Mouse (Mus musculus) liver, embryonic 14.5 days (tissue): ENCODE results near the gene Dnah8. TPM values are rescaled to one million over a fixed set of nuclear protein-coding genes. Genes with fewer than 3 reads are reported as not detected.

Source experiments
- ATAC-seq: fragments of 200-750 bp; cut with Nextera tagmentation; 2 replicates; pipeline ENCODE4 v1.8.0; 2017; ENCODE audit warnings: moderate number of reproducible peaks, mild to moderate bottlenecking, moderate library complexity; ENCODE audit not compliant: insufficient read depth
- DNase-seq, 3 experiments: peaks; one replicate each; pipeline ENCODE4 v3.0.0-alpha.2; 2012 to 2013; ENCODE audit warnings: low read depth in 3 of 3, low spot score in 3 of 3
- H3K27ac ChIP-seq: fragments of 300-500 bp; sonication (generic); 2 replicates; pipeline ENCODE4 v1.5.1; 2014; ENCODE audit warnings: moderate library complexity, mild to moderate bottlenecking, control low read depth, inconsistent platforms
- H3K27me3 ChIP-seq: fragments of 300-500 bp; sonication (generic); 2 replicates; pipeline ENCODE4 v1.6.1; 2014; ENCODE audit warnings: mild to moderate bottlenecking, low read length, moderate library complexity; ENCODE audit not compliant: control insufficient read depth, insufficient read depth
- H3K36me3 ChIP-seq: fragments of 300-500 bp; sonication (generic); replicated peaks from 2 replicates; pipeline ENCODE4 v1.6.1; 2014; ENCODE audit warnings: low read depth; ENCODE audit not compliant: control insufficient read depth, insufficient read depth
- H3K4me1 ChIP-seq, 2 experiments: fragments of 200-500 bp in 1 of 2; fragments of 300-500 bp in 1 of 2; sonication (generic) in 1 of 2; replicated peaks; 2 replicates each; pipeline ENCODE4 v1.6.1; 2012 to 2014; ENCODE audit warnings: antibody characterized with exemption in 1 of 2, inconsistent platforms in 1 of 2, low read length in 1 of 2; ENCODE audit not compliant: control insufficient read depth in 2 of 2, insufficient read depth in 2 of 2
- H3K4me2 ChIP-seq: fragments of 300-500 bp; sonication (generic); 2 replicates; pipeline ENCODE4 v1.6.1; 2014; ENCODE audit warnings: low read depth, mild to moderate bottlenecking, control low read depth, moderate library complexity
- H3K4me3 ChIP-seq, 2 experiments: fragments of 200-500 bp in 1 of 2; fragments of 300-500 bp in 1 of 2; sonication (generic) in 1 of 2; 2 replicates each; pipeline ENCODE4 v1.5.1; 2012 to 2014; ENCODE audit warnings: low read depth in 2 of 2, low read length in 2 of 2, mild to moderate bottlenecking in 2 of 2, control low read depth in 1 of 2, inconsistent platforms in 1 of 2, moderate library complexity in 1 of 2; ENCODE audit not compliant: insufficient read depth in 1 of 2
- H3K9ac ChIP-seq: fragments of 300-500 bp; sonication (generic); replicated peaks from 2 replicates; pipeline ENCODE4 v1.6.1; 2014; ENCODE audit warnings: mild to moderate bottlenecking, control low read depth, moderate library complexity
- H3K9me3 ChIP-seq: fragments of 300-500 bp; sonication (generic); 2 replicates; pipeline ENCODE4 v1.6.1; 2016; ENCODE audit warnings: low read length, mixed read lengths; ENCODE audit not compliant: control insufficient read depth
- CTCF ChIP-seq: IDR thresholded peaks from 2 replicates; pipeline ENCODE4 v1.5.1; 2016; ENCODE audit warnings: antibody characterized with exemption, low read depth, control low read depth
- EP300 ChIP-seq: IDR thresholded peaks from 2 replicates; pipeline ENCODE4 v1.6.1; 2016; ENCODE audit warnings: antibody characterized with exemption, low read depth
- WGBS: fragments of 180-500 bp; shearing (Covaris S2); extraction: QIAGEN DNeasy Blood & Tissue Kit; methylation state at CpG from one replicate; pipeline ENCODE4 v1.1.7; 2014; ENCODE audit not compliant: insufficient replicate concordance; 5-methylcytosine and 5-hydroxymethylcytosine counted together
- polyA plus RNA-seq, 2 experiments: library from polyadenylated mRNA; depleted of rRNA in 1 of 2; stranded (reverse) in 1 of 2; unstranded in 1 of 2; fragments of >200 nt; fragmentation: Nextera tagmentation in 1 of 2; extraction: Ambion mirVana in 1 of 2; gene quantifications; 2 replicates each; pipeline versions ENCODE4 v1.2.1 to v1.2.3; 2012 to 2014

Dnah8 gene
- polyA plus RNA-seq, 2 experiments = 0.83 to 1.8 TPM

DNA sequence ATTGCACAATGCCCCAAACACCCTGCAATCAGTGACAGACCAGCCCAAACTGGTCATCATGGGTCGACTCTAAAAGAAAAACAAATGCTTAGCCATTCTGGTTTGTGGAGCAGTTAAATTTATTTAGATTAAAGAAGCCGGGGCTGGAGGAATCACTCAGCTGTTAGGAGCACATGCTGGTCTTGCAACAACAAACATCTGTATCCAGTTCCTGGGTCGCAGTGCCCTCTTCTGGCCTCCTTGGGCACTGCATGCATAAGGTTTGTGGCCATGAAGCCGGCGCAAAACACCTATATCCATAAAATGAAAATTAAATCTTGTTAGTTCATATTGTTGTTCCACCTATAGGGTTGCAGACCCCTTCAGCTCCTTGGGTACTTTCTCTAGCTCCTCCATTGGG lies 57.5 kb downstream of the Dnah8 start:
- Histone ChIP-seq H3K4me1 (no peaks in the 10 kb centered on the region), H3K27me3 (no peaks in the 10 kb centered on the region), H3K4me2 (no peak overlapping the region), H3K4me3 (no peak overlapping the region), H3K27ac (no peak overlapping the region), H3K9ac (no peak overlapping the region), H3K9me3 (no peaks in the 10 kb centered on the region), H3K36me3 (no peaks in the 10 kb centered on the region)
- no peak for TF ChIP-seq EP300
- peak; percentile 93 for TF ChIP-seq CTCF
- ATAC-seq = no peak
- 11% methylated on average over 5 of the region's 5 CpGs for WGBS
- DNase-seq = peak in 2 of 3 experiments; percentile 17 to 45

GRCm38 (mm10) chr17:30690181-30690580 lies 66.0 kb downstream of the Dnah8 start:
- TF ChIP-seq EP300 (no peak), CTCF (no peak)
- Histone ChIP-seq H3K27ac (no peak overlapping the region), H3K4me3 (no peak overlapping the region), H3K36me3 (no peaks in the 10 kb centered on the region), H3K9ac (no peak overlapping the region), H3K4me2 (no peak overlapping the region), H3K9me3 (no peaks in the 10 kb centered on the region), H3K27me3 (no peaks in the 10 kb centered on the region), H3K4me1 (no peaks in the 10 kb centered on the region)
- DNase-seq = no peak
- WGBS = 67% methylated on average over 8 of the region's 8 CpGs
- ATAC-seq = no peak

DNA sequence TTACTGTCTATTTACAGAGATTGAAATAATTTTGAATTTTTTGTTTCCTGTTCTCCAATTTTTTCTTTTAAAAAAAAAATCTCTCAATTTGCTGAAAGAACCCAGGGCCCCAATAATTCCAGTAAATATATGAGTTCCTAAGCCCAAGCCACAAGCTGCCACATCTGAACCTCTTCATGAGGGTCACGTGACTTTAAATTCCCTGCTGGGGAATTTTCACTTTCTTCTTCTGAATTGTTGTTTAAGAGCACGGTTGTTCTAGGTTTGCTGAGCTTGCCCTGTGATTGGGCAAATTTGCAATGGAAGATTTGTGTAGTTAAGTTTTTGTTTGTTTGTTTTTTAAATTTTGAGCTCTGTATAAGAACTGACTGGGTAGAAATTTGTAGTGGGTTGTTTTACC lies 67.3 kb downstream of the Dnah8 start:
- Histone ChIP-seq H3K27me3 (no peaks in the 10 kb centered on the region), H3K36me3 (no peaks in the 10 kb centered on the region), H3K4me3 (no peak overlapping the region), H3K9me3 (no peaks in the 10 kb centered on the region), H3K27ac (no peak overlapping the region), H3K9ac (no peak overlapping the region), H3K4me1 (no peaks in the 10 kb centered on the region), H3K4me2 (no peak overlapping the region)
- no peak for DNase-seq
- 63% methylated on average over 2 of the region's 2 CpGs for WGBS
- TF ChIP-seq EP300 = no peak
- TF ChIP-seq CTCF = no peak
- ATAC-seq = no peak

- Histone ChIP-seq H3K36me3 (no peaks in the 10 kb centered on the region), H3K4me1 (no peaks in the 10 kb centered on the region), H3K9me3 (no peaks in the 10 kb centered on the region), H3K4me3 (no peak overlapping the region), H3K4me2 (no peak overlapping the region), H3K9ac (no peak overlapping the region), H3K27me3 (no peaks in the 10 kb centered on the region), H3K27ac (no peak overlapping the region)
- no peak for ATAC-seq
- no peak for DNase-seq
- WGBS = 55% methylated on average over 9 of the region's 9 CpGs
- no peak for TF ChIP-seq EP300
- no peak for TF ChIP-seq CTCF
These were observed 70.1 kb downstream of the Dnah8 start for GRCm38 (mm10) chr17:30694281-30694680.

DNA sequence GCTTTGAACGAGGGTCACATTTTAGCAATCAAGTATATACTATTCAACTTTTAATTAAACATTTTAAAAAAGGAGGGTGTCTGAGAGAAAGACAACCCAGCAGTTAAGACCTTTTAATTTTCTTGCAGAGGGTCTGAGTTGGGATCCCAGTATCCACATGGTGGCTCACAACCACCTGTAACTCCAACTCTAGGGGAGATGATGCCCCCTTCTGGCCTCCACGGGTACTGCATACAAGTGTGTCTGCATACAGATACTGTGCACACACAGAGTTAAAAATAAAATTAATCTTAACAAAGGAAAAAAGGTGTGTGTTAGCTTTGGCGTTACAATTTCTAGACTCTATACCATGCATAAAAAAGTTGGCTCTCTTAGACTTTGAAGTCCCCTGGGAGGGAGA lies 90.6 kb downstream of the Dnah8 start:
- peak; percentile 65 for TF ChIP-seq CTCF
- TF ChIP-seq EP300 = no peak
- 57% methylated on average over 3 of the region's 3 CpGs for WGBS
- Histone ChIP-seq H3K4me2 (no peak overlapping the region), H3K36me3 (no peaks in the 10 kb centered on the region), H3K27me3 (no peaks in the 10 kb centered on the region), H3K4me1 (no peaks in the 10 kb centered on the region), H3K9me3 (no peaks in the 10 kb centered on the region), H3K4me3 (no peak overlapping the region), H3K27ac (no peak overlapping the region), H3K9ac (no peak overlapping the region)
- ATAC-seq = no peak
- no peak for DNase-seq

DNA sequence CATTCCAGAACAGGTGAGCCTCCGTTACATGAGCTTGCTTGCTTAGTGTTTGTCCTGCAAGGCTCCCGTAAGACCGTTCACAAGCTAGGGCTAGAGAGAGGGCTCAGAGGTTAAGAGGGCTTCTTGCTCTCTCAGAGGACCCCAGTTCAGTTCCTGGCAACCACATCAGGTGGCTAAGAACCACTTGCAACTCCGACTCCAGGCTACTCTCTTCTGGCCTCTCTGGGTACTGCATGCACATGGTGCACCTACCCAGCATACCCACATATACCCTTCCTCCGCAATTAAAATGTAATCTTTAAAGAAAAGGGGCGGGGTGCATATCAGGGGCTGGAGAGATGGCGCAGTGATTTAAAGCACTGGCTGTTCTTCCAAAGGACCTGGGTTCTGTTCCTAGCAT lies 94.0 kb downstream of the Dnah8 start:
- 76% methylated on average over 7 of the region's 7 CpGs for WGBS
- H3K36me3 ChIP-seq = no peaks in the 10 kb centered on the region

More for the DNA sequence above, 94.0 kb downstream of the Dnah8 start:
- no peak for DNase-seq
- no peak for ATAC-seq
- Histone ChIP-seq H3K4me3 (no peak overlapping the region), H3K4me2 (no peak overlapping the region), H3K9ac (no peak overlapping the region), H3K9me3 (no peaks in the 10 kb centered on the region), H3K27me3 (no peaks in the 10 kb centered on the region), H3K4me1 (no peaks in the 10 kb centered on the region), H3K27ac (no peak overlapping the region)
- TF ChIP-seq EP300 (no peak), CTCF (no peak)
